Mouse (Mus musculus) c-Kit-positive CD71-positive TER-119-negative erythroid progenitor cells, embryonic 14.5 days (primary cell): ENCODE results near the gene Klhl23.
"Not testable (repeated sequence)": the region's sequence is repeated elsewhere in the genome, so short reads cannot be mapped to it uniquely, and the experiment has no call there.

ENCODE experiments used
- DNase-seq: peaks from one replicate; pipeline ENCODE4 v3.0.0-alpha.2; 2013; ENCODE audit warnings: low read depth

Gene Klhl23

GRCm38 (mm10) chr2:69821711-69822110 lies at the start of gene Klhl23:
Klhl23 (plus strand) TSS chr2:69821944.
- no peak for DNase-seq

DNA sequence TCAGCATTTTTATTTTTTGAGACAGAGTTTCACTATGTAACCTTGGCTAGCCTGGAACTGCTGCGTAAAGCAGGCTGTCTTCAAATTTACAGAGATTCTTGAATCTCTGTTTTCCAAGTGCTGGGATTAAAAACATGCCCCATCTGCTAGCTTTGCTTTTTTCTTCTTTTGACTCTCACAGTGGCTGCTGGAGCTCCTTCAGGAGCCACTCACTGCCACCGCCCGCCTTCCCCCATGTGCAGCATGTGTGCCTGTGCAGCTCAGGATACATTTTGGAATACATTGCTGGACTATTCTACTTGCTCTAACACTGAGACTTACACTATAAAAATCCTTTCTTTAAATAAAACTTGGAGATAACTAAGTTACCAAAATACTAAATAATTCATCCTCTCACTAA lies 48.4 kb upstream of the Klhl23 start:
- no peak for DNase-seq

GRCm38 (mm10) chr2:69777985-69778835 lies 43.5 kb upstream of the Klhl23 start:
- no peak for DNase-seq

- DNase-seq: no peak
Measured at GRCm38 (mm10) chr2:69778836-69779177, 42.9 kb upstream of the Klhl23 start.

- no peak for DNase-seq
Measured at GRCm38 (mm10) chr2:69788974-69789373, 32.8 kb upstream of the Klhl23 start.

- peak; percentile 98 for DNase-seq
Measured at GRCm38 (mm10) chr2:69789429-69790069, 32.2 kb upstream of the Klhl23 start, which contains the start of the genes Ccdc173 and Phospho2. Ccdc173 (minus strand) TSS chr2:69789575. Phospho2 (plus strand) TSS chr2:69789623.

- peak; percentile 93 for DNase-seq
Measured at GRCm38 (mm10) chr2:69790285-69790684, 31.5 kb upstream of the Klhl23 start.

DNA sequence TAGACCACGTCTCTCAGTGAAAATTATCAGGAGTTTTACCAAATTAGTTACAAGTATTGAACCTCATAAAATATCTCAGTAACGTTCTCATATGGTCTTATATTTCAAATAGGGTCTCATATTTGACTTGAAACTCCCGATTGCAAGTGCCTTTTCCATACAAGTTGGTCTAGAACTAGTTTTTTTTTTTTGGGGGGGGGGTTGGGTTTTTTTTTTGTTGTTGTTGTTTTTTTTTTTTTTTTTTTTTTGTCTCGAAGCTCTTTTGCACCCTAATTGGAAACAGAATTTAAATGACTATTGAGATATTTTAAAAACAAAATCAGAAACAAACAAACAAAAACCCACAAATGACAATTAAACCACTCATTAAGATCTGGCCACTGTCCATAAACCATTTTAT lies 31.0 kb upstream of the Klhl23 start:
- DNase-seq: no peak

DNA sequence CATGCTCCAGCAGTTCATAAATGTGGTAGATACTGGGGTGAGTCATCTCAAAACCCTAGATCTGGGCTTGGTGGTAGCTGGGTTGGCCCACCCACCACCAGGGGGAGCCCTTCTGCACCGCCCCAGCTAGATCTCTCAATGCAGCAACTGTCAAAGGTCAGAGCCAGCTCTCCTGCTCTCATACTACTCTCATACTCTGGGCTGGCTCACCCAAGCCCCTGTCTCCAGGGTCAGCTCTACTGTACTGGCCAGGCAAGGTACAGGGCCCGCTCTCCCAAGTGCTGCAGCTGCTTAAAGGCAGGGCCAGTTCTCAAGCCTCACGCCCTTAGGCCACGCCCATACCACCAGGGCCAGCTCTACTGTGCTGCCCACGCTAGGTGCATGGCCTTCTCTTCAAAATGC lies 18.8 kb upstream of the Klhl23 start:
- DNase-seq: peak; percentile 71

DNA sequence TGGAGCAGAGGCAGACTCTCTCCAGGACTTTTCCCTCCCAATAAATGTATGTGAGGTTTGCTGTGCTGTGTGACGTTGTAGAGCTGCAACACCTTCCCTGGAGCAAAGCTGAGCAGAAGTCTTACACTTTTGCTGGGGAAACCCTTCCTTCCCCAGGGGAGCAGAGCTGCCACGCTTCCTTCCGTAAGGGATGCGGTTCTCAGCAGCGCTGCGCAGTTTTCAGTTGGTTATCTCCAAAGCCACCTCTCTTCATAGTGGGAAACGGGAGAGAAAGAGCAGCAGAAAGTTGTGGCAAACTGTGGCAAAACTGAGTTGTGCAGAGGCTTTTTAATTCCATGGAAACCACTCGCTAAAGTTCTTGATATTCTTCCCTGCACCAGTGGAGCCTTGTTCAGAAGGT lies 18.0 kb upstream of the Klhl23 start:
- no peak for DNase-seq

- DNase-seq: not testable (repeated sequence)
Measured at GRCm38 (mm10) chr2:69804663-69805062, 17.1 kb upstream of the Klhl23 start.

DNA sequence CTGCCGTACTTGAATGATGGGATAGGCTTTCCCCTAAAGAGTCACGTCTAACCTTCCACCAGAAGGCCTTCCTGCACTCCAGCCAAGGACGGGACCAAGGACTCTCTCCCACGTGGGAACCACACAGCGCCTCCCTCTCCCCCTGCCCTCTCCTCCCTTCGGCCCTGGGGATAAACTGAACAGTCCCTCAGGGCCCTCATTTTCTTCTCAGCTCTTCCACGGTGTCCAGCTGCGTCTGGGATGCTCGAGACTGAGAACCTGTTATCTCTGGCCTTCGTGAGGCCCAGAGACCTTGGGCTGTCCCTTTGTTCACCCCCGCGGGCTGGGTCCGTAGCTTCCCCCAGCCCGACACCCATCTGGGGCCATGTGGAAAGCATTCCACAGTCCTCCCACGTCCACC lies 11.6 kb upstream of the Klhl23 start:
- no peak for DNase-seq

DNA sequence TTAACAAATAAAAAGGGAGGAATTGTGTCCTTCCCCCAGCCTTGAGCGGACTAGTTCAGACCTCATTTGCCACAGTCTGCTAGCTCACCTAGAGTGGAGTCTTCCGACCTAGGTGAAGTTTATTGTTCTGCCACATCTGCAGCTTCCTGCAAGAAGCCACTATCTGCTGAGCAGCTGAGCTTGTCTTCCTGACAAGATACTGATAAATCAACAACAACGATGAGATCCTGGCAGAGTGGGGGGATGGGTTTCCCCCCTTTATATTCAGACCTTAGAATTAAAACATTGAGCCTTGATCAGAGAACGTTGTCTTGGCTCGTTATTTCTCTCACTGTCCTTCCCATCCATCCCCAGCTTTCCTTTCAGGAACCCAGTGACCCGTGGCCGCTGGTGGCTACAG lies 10.4 kb upstream of the Klhl23 start:
- not testable (repeated sequence) for DNase-seq

GRCm38 (mm10) chr2:69816575-69816974 lies 5.2 kb upstream of the Klhl23 start:
- DNase-seq: peak; percentile 61

DNA sequence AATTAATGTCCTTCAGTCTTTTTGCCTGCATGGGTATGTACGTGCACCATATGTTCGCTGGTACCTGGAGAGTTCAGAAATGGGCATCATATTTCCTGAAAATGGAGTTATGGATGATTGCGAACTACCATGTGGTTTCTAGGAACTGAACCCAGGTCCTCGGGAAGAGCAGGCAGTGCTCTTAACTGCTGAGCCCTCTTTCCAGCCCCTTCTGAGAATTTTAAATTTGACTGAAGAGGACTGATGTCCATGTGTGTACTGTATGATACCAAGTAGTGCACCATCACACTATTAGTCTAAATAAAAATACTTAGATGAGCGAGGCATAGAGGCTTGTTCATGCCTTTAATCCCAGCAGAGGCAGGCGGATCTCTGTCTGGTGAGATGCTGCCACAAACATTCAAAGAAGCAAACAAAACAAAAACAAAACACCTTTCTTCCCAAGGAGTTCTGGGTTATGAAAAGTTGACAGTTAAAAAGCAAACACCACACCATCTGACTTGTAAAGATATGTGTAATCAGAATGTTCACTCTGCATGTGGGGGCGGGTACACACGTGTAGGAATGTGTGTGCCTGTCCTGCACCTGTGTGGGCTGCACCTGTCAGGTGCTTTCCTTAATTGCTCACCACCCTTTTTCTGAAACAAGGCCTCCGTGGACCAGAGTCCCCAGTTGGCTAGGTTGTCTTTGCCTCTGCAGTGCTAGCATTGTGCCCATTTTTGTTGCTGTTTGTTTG lies 3.2 kb upstream of the Klhl23 start:
- DNase-seq: peak; percentile 72

DNA sequence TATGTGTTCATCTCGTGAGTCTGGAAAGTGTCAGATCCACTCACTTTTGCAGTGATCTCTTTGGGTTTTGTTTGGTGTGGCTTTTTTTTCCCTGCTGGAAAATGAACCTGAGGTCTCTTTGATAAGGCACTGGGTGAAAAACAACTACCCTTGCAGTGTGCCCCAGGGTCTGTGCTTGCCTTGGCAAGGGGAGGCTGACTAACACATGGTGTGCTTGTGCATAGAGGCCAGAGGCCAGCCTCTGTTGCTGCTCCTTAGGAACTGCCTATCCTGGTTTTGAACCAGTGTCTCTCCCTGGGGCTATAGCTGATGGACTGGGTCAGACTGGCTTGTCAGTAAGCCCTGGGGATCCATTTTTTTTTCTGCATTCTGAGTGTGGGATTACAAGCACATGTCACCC lies 1.5 kb upstream of the Klhl23 start:
- no peak for DNase-seq

DNA sequence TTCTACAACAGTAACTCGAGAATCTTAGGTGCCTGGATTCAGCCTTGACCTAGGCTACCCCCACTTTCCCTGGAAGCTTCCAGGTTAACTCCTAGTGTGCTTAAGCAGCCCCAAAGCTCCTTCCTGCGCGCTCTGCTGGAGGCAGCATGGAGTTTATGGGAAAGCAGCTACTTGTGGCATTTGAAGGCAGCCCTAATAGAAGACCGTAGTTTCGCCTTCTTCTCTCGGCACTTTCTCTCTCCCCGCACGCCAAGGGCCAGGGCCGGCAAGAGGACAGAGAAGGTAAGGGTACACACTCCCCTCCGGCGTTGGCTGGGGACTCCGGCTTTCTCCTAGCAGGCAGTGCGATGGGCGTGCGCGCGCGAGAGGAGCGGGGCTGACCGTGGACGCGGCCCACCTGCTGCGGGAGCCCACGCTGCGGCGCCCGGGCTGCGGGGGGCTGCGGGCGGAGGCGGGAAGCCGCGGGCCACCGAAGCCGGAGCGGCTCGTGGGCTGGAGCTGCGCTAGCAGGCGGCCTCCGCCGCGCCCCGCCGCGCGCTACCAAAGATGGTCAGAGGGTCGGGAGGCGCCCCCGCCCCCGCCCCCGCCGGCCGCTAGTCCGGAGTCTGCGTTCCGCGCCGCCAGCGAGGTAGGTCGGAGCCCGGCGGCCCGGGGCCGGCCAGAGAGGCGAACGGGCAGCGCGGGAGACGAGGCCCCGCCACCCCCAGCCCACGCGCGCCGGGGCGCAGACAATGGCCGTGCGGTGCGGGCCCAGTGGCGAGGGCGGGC lies 801 bp downstream of the Klhl23 start:
- DNase-seq: no peak

DNA sequence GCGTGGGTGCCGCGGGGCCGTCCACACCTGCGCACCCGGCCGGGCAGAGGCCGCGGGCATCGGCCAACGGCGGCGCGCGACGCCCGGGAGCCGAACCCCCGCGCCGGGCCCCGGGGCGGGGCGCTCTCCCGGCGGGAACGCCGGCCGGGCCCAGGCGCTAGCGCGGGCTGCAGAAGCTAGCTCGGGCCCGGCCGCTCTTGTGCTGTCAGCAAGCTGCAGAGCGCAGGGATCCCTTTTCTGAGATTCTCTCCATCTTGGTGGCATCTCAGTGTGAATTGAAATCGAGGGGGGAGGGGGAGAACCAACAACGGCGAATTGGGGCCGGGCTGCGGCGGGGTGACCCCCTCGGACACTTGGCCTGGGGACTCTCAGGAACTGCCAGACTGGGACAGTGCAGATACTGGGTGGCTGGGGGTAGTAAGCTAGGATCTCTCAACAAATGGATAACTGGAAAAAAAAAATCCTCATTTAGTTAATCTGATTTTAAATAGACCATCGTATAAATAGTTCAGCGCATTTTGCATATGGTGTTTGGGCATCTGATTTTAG lies 1.5 kb downstream of the Klhl23 start:
- no peak for DNase-seq

GRCm38 (mm10) chr2:69825898-69826297 lies 4.2 kb downstream of the Klhl23 start:
- DNase-seq: no peak

- DNase-seq: no peak
Measured at GRCm38 (mm10) chr2:69826380-69826779, 4.6 kb downstream of the Klhl23 start.

- no peak for DNase-seq
Measured at GRCm38 (mm10) chr2:69828031-69828430, 6.3 kb downstream of the Klhl23 start.

GRCm38 (mm10) chr2:69829680-69830079 lies 7.9 kb downstream of the Klhl23 start:
- no peak for DNase-seq
